Mouse (Mus musculus) stomach, embryonic 15.5 days (tissue): ENCODE measurements around the gene Drg2. TPM values are rescaled to one million over a fixed set of nuclear protein-coding genes. Genes with fewer than 3 reads are reported as not detected.
A peak's percentile ranks its signal among the peaks of the same experiment; 100 is the strongest.

Source experiments
- ATAC-seq: fragments of 200-750 bp; cut with Nextera tagmentation; 2 replicates; pipeline ENCODE4 v1.8.0; 2017; ENCODE audit warnings: low read depth, moderate number of reproducible peaks, moderate TSS enrichment; ENCODE audit not compliant: insufficient read depth, low FRiP score
- H3K27ac ChIP-seq: fragments of 300-500 bp; sonication (generic); 2 replicates; pipeline ENCODE4 v1.5.1; 2015; ENCODE audit warnings: mild to moderate bottlenecking, inconsistent platforms
- H3K27me3 ChIP-seq: fragments of 300-500 bp; sonication (generic); replicated peaks from 2 replicates; pipeline ENCODE4 v1.6.1; 2015; ENCODE audit warnings: inconsistent platforms
- H3K36me3 ChIP-seq: fragments of 300-500 bp; sonication (generic); 2 replicates; pipeline ENCODE4 v1.6.1; 2015; ENCODE audit warnings: inconsistent platforms
- H3K4me1 ChIP-seq: fragments of 300-500 bp; sonication (generic); 2 replicates; pipeline ENCODE4 v1.6.1; 2015; ENCODE audit warnings: inconsistent platforms
- H3K4me2 ChIP-seq: fragments of 300-500 bp; sonication (generic); 2 replicates; pipeline ENCODE4 v1.6.1; 2015; ENCODE audit warnings: mild to moderate bottlenecking, inconsistent platforms
- H3K4me3 ChIP-seq: fragments of 300-500 bp; sonication (generic); replicated peaks from 2 replicates; pipeline ENCODE4 v1.5.1; 2015; ENCODE audit warnings: inconsistent platforms
- H3K9ac ChIP-seq: fragments of 300-500 bp; sonication (generic); 2 replicates; pipeline ENCODE4 v1.6.1; 2015; ENCODE audit warnings: inconsistent platforms
- H3K9me3 ChIP-seq: fragments of 300-500 bp; sonication (generic); 2 replicates; pipeline ENCODE4 v1.6.1; 2016; ENCODE audit warnings: inconsistent platforms
- WGBS: fragments of 180-500 bp; shearing (Covaris S2); methylation state at CpG from one replicate; pipeline ENCODE4 v1.1.7; 2015; 5-methylcytosine and 5-hydroxymethylcytosine counted together
- polyA plus RNA-seq: library from polyadenylated mRNA; unstranded; fragments of >200 nt; fragmentation: Nextera tagmentation; extraction: Ambion mirVana; gene quantifications from 2 replicates; pipeline ENCODE4 v1.2.1, GENCODE M21; 2015

Gene Drg2
- polyA plus RNA-seq, 1 experiment from 2014 or later = 93.5 TPM

GRCm38 (mm10) chr11:60474534-60474933, 20.1 kb downstream of the Drg2 start:
- Histone ChIP-seq H3K27ac (no peak overlapping the region), H3K27me3 (no peaks in the 10 kb centered on the region), H3K9me3 (no peaks in the 10 kb centered on the region), H3K9ac (no peak overlapping the region), H3K4me1 (0 out of 2 replicates have a peak, but pooled peaks cover 6% of the 10 kb centered on the region), H3K4me3 (no peak overlapping the region), H3K36me3 (no peaks in the 10 kb centered on the region), H3K4me2 (no peak overlapping the region)
- ATAC-seq = no peak
- whole genome bisulfite sequencing = 71% methylated on average over 4 of the region's 5 CpGs

GRCm38 (mm10) chr11:60475668-60476362, 21.4 kb downstream of the Drg2 start:
- no peaks in the 10 kb centered on the region for H3K36me3 ChIP-seq
- H3K27ac ChIP-seq = no peak overlapping the region
- no peaks in the 10 kb centered on the region for H3K9me3 ChIP-seq
- WGBS = 79% methylated on average over 5 of the region's 5 CpGs
- no peak for ATAC-seq
- no peak overlapping the region for H3K4me2 ChIP-seq
- H3K4me1 ChIP-seq = 0 out of 2 replicates have a peak, but pooled peaks cover 6% of the 10 kb centered on the region
- no peak overlapping the region for H3K4me3 ChIP-seq
- no peaks in the 10 kb centered on the region for H3K27me3 ChIP-seq
- H3K9ac ChIP-seq = no peak overlapping the region

GRCm38 (mm10) chr11:60478121-60478520, 23.7 kb downstream of the Drg2 start:
- no peak overlapping the region for H3K27ac ChIP-seq
- peak; percentile 28; the same call in 1 of the 2 replicates for ATAC-seq
- H3K4me1 ChIP-seq = 0 out of 2 replicates have a peak, but pooled peaks cover 6% of the 10 kb centered on the region
- no peaks in the 10 kb centered on the region for H3K27me3 ChIP-seq
- no peaks in the 10 kb centered on the region for H3K36me3 ChIP-seq
- no peak overlapping the region for H3K9ac ChIP-seq
- no peak overlapping the region; the same call in 1 of the 2 replicates for H3K4me3 ChIP-seq
- H3K4me2 ChIP-seq = peak overlapping the region; percentile 49
- 22% methylated on average over 17 of the region's 17 CpGs for WGBS
- H3K9me3 ChIP-seq = no peaks in the 10 kb centered on the region

GRCm38 (mm10) chr11:60486267-60486666, 31.9 kb downstream of the Drg2 start:
- ATAC-seq = peak; percentile 82; the same call in 1 of the 2 replicates

GRCm38 (mm10) chr11:60492726-60493125, 38.3 kb downstream of the Drg2 start:
- H3K4me3 ChIP-seq = no peak overlapping the region
- no peak for ATAC-seq
- WGBS = 80% methylated on average over 5 of the region's 5 CpGs

More at GRCm38 (mm10) chr11:60486267-60486666, 31.9 kb downstream of the Drg2 start:
- H3K27me3 ChIP-seq = no peaks in the 10 kb centered on the region
- H3K9me3 ChIP-seq = no peaks in the 10 kb centered on the region
- no peaks in the 10 kb centered on the region for H3K4me1 ChIP-seq
- no peak overlapping the region for H3K4me3 ChIP-seq
- WGBS = 60% methylated on average over 3 of the region's 3 CpGs
- no peak overlapping the region for H3K4me2 ChIP-seq
- H3K9ac ChIP-seq = no peak overlapping the region
- H3K36me3 ChIP-seq = no peaks in the 10 kb centered on the region
- no peak overlapping the region for H3K27ac ChIP-seq

GRCm38 (mm10) chr11:60495692-60496091, 41.3 kb downstream of the Drg2 start:
- 0 out of 2 replicates have a peak, but pooled peaks cover 3% of the 10 kb centered on the region for H3K27me3 ChIP-seq
- 53% methylated on average over 2 of the region's 2 CpGs for WGBS
- no peak overlapping the region for H3K9ac ChIP-seq
- H3K4me3 ChIP-seq = no peak overlapping the region
- no peak overlapping the region for H3K4me2 ChIP-seq
- H3K27ac ChIP-seq = no peak overlapping the region
- no peaks in the 10 kb centered on the region for H3K4me1 ChIP-seq
- H3K36me3 ChIP-seq = no peaks in the 10 kb centered on the region
- no peaks in the 10 kb centered on the region for H3K9me3 ChIP-seq
- no peak for ATAC-seq

More at GRCm38 (mm10) chr11:60492726-60493125, 38.3 kb downstream of the Drg2 start:
- no peak overlapping the region for H3K9ac ChIP-seq
- 0 out of 2 replicates have a peak, but pooled peaks cover 3% of the 10 kb centered on the region for H3K27me3 ChIP-seq
- no peaks in the 10 kb centered on the region for H3K9me3 ChIP-seq
- H3K4me1 ChIP-seq = no peaks in the 10 kb centered on the region
- no peak overlapping the region for H3K27ac ChIP-seq
- H3K36me3 ChIP-seq = no peaks in the 10 kb centered on the region
- no peak overlapping the region for H3K4me2 ChIP-seq

GRCm38 (mm10) chr11:60507281-60507680, 52.9 kb downstream of the Drg2 start:
- WGBS = 84% methylated on average over 13 of the region's 13 CpGs
- peaks cover 10% of the 10 kb centered on the region for H3K4me1 ChIP-seq
- no peak overlapping the region for H3K4me3 ChIP-seq
- no peak overlapping the region for H3K27ac ChIP-seq
- H3K4me2 ChIP-seq = no peak overlapping the region
- H3K36me3 ChIP-seq = no peaks in the 10 kb centered on the region
- H3K27me3 ChIP-seq = no peaks in the 10 kb centered on the region
- no peaks in the 10 kb centered on the region for H3K9me3 ChIP-seq
- H3K9ac ChIP-seq = no peak overlapping the region
- ATAC-seq = no peak

- ATAC-seq = peak; percentile 64
- Histone ChIP-seq H3K4me2 (peak overlapping the region; percentile 77), H3K36me3 (no peaks in the 10 kb centered on the region), H3K9me3 (no peaks in the 10 kb centered on the region), H3K9ac (no peak overlapping the region), H3K4me3 (peak overlapping the region; percentile 35), H3K27ac (no peak overlapping the region), H3K27me3 (no peaks in the 10 kb centered on the region), H3K4me1 (peaks cover 10% of the 10 kb centered on the region)
- WGBS = 4% methylated on average over 11 of the region's 11 CpGs
Measured at GRCm38 (mm10) chr11:60508950-60509349, 54.6 kb downstream of the Drg2 start.

GRCm38 (mm10) chr11:60509500-60509899, 55.1 kb downstream of the Drg2 start:
- Histone ChIP-seq H3K27me3 (no peaks in the 10 kb centered on the region), H3K9ac (peak overlapping the region; percentile 12; the same call in 1 of the 2 replicates), H3K9me3 (no peaks in the 10 kb centered on the region), H3K27ac (no peak overlapping the region), H3K4me3 (peak overlapping the region; percentile 35), H3K4me2 (peak overlapping the region; percentile 77), H3K4me1 (peaks cover 10% of the 10 kb centered on the region), H3K36me3 (no peaks in the 10 kb centered on the region)
- 1% methylated on average over 25 of the region's 25 CpGs for WGBS
- ATAC-seq = peak; percentile 71; the same call in 1 of the 2 replicates

- no peak overlapping the region for H3K4me2 ChIP-seq
- ATAC-seq = no peak
- H3K9ac ChIP-seq = no peak overlapping the region
- H3K27me3 ChIP-seq = no peaks in the 10 kb centered on the region
- WGBS = 76% methylated on average over 1 of the region's 1 CpGs
- peaks cover 10% of the 10 kb centered on the region for H3K4me1 ChIP-seq
- no peak overlapping the region for H3K4me3 ChIP-seq
- H3K36me3 ChIP-seq = no peaks in the 10 kb centered on the region
- no peaks in the 10 kb centered on the region for H3K9me3 ChIP-seq
- H3K27ac ChIP-seq = no peak overlapping the region
Measured at GRCm38 (mm10) chr11:60511893-60512292, 57.5 kb downstream of the Drg2 start.

GRCm38 (mm10) chr11:60512520-60512919, 58.1 kb downstream of the Drg2 start:
- Histone ChIP-seq H3K4me2 (no peak overlapping the region), H3K9ac (no peak overlapping the region), H3K27ac (no peak overlapping the region), H3K36me3 (no peaks in the 10 kb centered on the region), H3K4me1 (peaks cover 10% of the 10 kb centered on the region), H3K27me3 (no peaks in the 10 kb centered on the region), H3K9me3 (no peaks in the 10 kb centered on the region), H3K4me3 (no peak overlapping the region)
- WGBS = 76% methylated on average over 2 of the region's 2 CpGs
- no peak for ATAC-seq

- WGBS = 53% methylated on average over 2 of the region's 2 CpGs
- Histone ChIP-seq H3K4me1 (no peaks in the 10 kb centered on the region), H3K9me3 (no peaks in the 10 kb centered on the region), H3K4me3 (no peak overlapping the region), H3K9ac (no peak overlapping the region), H3K27me3 (no peaks in the 10 kb centered on the region), H3K36me3 (no peaks in the 10 kb centered on the region), H3K27ac (no peak overlapping the region), H3K4me2 (no peak overlapping the region)
- no peak for ATAC-seq
Measured at GRCm38 (mm10) chr11:60514941-60515340, 60.5 kb downstream of the Drg2 start.
